Mouse (Mus musculus) gastrocnemius, postnatal 36 days (tissue): Measurements from ENCODE around the gene Atp6v1g2. TPM values are rescaled to one million over a fixed set of nuclear protein-coding genes. Genes with fewer than 3 reads are reported as not detected.
A peak's percentile ranks its signal among the peaks of the same experiment; 100 is the strongest.
"Not testable (repeated sequence)": the region's sequence is repeated elsewhere in the genome, so short reads cannot be mapped to it uniquely, and the experiment has no call there.

Source experiments
- DNase-seq, 2 experiments: peaks; one replicate each; pipeline ENCODE4 v3.0.0; 2022
- intact Hi-C: fragments of 180-260 bp; cut with DNase I; formaldehyde crosslinking; loops from one replicate; pipeline ENCODE4 v1.15.1; 2025
- total RNA-seq, 2 experiments: library from RNA; stranded (reverse); gene quantifications; 2 replicates each; pipeline ENCODE4 v1.2.3; 2021

Atp6v1g2 gene
- total RNA-seq, 2 experiments from 2014 or later, result 1.7 to 2.4 TPM

GRCm38 (mm10) chr17:35201787-35202186, 31.7 kb upstream of the Atp6v1g2 start, which contains the start of gene Tnf:
Gene Tnf, minus strand, starts transcription at chr17:35202007.
- intact Hi-C loops, result no loop called here
- DNase-seq, result peak in 1 of 2 experiments; percentile 62

- intact Hi-C loops, result no loop called here
- no peak for DNase-seq
Observed at GRCm38 (mm10) chr17:35202442-35202841, 31.0 kb upstream of the Atp6v1g2 start.

GRCm38 (mm10) chr17:35204494-35205379, 28.7 kb upstream of the Atp6v1g2 start, which contains the start of gene Lta:
Gene Lta, minus strand, starts transcription at chr17:35205351.
- intact Hi-C loops, result no loop called here
- DNase-seq, result no peak

- intact Hi-C loops, result no loop called here
- DNase-seq, result no peak
Observed at GRCm38 (mm10) chr17:35205380-35205769, 28.1 kb upstream of the Atp6v1g2 start.

GRCm38 (mm10) chr17:35209785-35210535, 23.5 kb upstream of the Atp6v1g2 start:
- no peak for DNase-seq
- intact Hi-C loops, result no loop called here

GRCm38 (mm10) chr17:35210593-35210992, 22.9 kb upstream of the Atp6v1g2 start:
- intact Hi-C loops, result no loop called here
- DNase-seq, result no peak

GRCm38 (mm10) chr17:35213071-35213470, 20.4 kb upstream of the Atp6v1g2 start:
- intact Hi-C loops, result no loop called here
- DNase-seq, result no peak

- no peak for DNase-seq
- intact Hi-C loops, result no loop called here
Observed at GRCm38 (mm10) chr17:35218516-35219193, 14.8 kb upstream of the Atp6v1g2 start.

GRCm38 (mm10) chr17:35219601-35220041, 13.8 kb upstream of the Atp6v1g2 start:
- no peak for DNase-seq
- intact Hi-C loops, result no loop called here

GRCm38 (mm10) chr17:35220156-35220952, 13.1 kb upstream of the Atp6v1g2 start, which contains the start of gene Gm16181:
Gene Gm16181, plus strand, starts transcription at chr17:35220834.
- intact Hi-C loops, result no loop called here
- no peak for DNase-seq

- intact Hi-C loops, result no loop called here
- no peak for DNase-seq
Observed at GRCm38 (mm10) chr17:35222299-35222698, 11.2 kb upstream of the Atp6v1g2 start.

- intact Hi-C loops, result no loop called here
- no peak for DNase-seq
Observed at GRCm38 (mm10) chr17:35224641-35225040, 8.8 kb upstream of the Atp6v1g2 start.

GRCm38 (mm10) chr17:35225456-35225855, 8.0 kb upstream of the Atp6v1g2 start:
- intact Hi-C loops, result no loop called here
- no peak for DNase-seq

GRCm38 (mm10) chr17:35226561-35227046, 6.9 kb upstream of the Atp6v1g2 start:
- intact Hi-C loops, result no loop called here
- DNase-seq, result no peak

GRCm38 (mm10) chr17:35231022-35231421, 2.4 kb upstream of the Atp6v1g2 start:
- no peak for DNase-seq
- intact Hi-C loops, result no loop called here

- DNase-seq, result peak; percentile 79 to 85
- intact Hi-C loops, result loop anchor here (2.0 kb wide), 1 partner anchor 53 kb away; no protein-coding TSS in a partner anchor
Observed at GRCm38 (mm10) chr17:35232043-35232442, 1.4 kb upstream of the Atp6v1g2 start.

GRCm38 (mm10) chr17:35232659-35233058, 801 bp upstream of the Atp6v1g2 start:
- intact Hi-C loops, result loop anchor here (2.0 kb wide), 1 partner anchor 54 kb away; no protein-coding TSS in a partner anchor
- no peak for DNase-seq

- intact Hi-C loops, DNase-seq: not testable (repeated sequence)
Observed at GRCm38 (mm10) chr17:35234090-35234489, 630 bp downstream of the Atp6v1g2 start.

GRCm38 (mm10) chr17:35234903-35235302, 1.4 kb downstream of the Atp6v1g2 start:
- intact Hi-C loops, result no loop called here
- peak in 1 of 2 experiments; percentile 47 for DNase-seq
